Mouse (Mus musculus) G1E (cell line): ENCODE measurements around the gene Mapk11.

Source experiments
- CTCF ChIP-seq: IDR thresholded peaks from 2 replicates; pipeline ENCODE4 v1.5.1; 2012; ENCODE audit warnings: low read depth, low read length, inconsistent platforms, mixed read lengths
- GATA2 ChIP-seq: IDR thresholded peaks from 2 replicates; pipeline ENCODE4 v1.6.1; 2012; ENCODE audit warnings: low read depth, low read length, inconsistent platforms, borderline replicate concordance
- POLR2AphosphoS5 ChIP-seq: IDR thresholded peaks from 2 replicates; pipeline ENCODE4 v1.6.1; 2012; ENCODE audit warnings: low read depth, low read length, inconsistent platforms; ENCODE audit not compliant: insufficient replicate concordance

DNA sequence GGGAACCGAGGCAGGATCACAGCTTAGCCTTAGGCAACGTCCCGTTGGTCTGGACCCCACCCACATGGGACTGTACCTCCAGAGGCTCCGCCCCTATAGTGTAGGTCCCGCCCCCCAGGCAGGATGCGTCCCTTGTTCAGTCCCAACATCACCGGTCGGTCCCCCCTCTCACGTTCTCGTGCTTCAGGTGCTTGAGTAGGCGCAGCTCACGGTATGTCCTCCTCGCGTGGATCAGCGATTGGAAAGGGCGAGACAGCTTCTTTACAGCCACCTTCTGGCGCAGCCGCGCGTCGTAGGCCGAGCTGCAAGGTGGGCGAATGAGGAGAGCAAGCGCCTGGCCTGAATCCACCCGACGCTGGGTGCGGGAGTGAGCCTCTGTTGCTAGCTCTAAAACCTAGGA lies 2.9 kb downstream of the Mapk11 start:
- no peak for TF ChIP-seq CTCF
- no peak for TF ChIP-seq POLR2AphosphoS5
- no peak for TF ChIP-seq GATA2
